Mouse (Mus musculus) right cerebral cortex, adult 2 months (tissue): Measurements from ENCODE around the gene Cbarp.

Experiments
- DNase-seq, 2 experiments: peaks; one replicate each; pipeline ENCODE4 v3.0.0; 2021 to 2022; ENCODE audit warnings: low spot score in 2 of 2

The Cbarp gene

DNA sequence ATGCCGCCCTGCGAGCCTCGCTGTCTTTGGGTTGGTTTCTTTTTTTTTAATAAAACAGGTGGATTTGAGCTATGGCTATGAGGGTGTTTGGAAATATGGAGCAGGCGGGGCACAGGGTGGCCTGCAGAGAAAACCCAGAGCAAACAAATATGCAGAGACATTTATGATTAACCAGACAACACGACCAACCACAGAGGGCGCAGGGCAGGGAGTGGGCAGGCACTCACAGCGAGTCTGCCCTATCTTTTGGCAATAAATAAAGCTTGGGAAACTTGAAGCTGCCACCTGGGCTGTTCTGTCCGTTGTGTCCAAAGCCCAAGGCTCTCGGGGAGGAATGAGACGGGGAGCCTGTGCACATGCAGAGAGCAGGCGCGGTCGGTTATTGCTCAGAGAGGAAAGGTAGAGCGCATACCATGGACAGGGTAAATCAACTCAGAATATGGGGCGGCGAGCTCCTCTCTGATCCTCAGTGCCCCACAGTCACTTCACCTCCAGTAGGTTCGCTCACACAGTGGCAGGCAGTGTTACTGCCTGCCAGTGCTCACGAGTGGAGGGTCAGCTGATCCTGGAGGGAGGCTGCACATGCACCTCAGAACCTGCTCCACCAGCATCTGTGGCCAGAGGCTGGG lies 10.1 kb downstream of the Cbarp start:
- DNase-seq: no peak

DNA sequence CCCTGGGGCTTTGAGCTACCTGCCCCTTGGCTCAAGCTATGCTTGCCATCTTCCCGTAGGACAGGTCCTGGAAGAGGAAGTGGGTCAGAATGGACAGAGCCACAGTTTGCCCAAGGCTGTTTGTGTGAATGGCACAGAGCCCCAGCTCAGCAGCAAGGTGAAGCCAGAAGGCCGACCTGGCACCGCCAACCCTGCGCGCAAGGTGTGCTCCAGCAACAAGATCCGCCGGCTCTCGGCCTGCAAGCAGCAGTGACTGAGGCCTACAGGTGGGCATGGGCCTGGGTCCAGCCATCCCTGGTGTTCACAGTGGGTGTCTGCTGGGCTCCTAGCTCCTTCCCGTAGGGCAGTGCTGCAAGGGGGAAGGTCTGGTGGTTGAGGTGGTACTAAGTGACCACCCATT lies 10.8 kb downstream of the Cbarp start:
- no peak for DNase-seq

GRCm38 (mm10) chr10:80127920-80128319 lies 12.7 kb downstream of the Cbarp start:
- no peak for DNase-seq

DNA sequence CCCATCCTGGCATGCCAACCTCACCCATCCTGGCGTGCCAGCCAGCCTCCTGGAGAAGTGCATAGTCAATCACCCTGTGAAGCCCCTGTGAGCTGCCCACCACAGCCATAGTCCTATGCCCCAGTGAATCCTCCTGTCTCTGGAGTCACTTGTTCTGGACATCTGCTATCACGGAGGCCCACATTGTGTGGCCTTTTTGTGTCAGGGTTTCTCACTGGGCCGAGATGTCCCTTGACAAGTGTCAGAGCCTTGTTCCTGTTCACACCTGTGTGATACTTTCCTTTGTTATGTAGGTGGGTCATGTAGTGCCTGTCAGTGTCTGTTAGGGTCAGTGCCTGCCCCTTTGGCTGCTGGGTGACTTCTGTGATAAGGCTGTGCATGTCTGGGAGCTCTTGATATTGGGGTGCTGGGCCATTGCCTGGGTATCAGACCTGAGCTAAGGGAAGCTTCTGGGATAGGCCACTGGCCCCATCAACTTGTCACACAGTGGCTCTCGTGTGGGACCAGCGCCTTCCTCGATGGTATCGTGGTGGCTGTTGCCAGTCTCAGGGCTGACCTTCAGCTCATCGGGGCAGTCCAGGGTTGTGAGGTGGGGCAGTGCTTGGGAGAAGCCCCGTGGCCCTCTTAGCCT lies 16.6 kb downstream of the Cbarp start:
- no peak for DNase-seq

DNA sequence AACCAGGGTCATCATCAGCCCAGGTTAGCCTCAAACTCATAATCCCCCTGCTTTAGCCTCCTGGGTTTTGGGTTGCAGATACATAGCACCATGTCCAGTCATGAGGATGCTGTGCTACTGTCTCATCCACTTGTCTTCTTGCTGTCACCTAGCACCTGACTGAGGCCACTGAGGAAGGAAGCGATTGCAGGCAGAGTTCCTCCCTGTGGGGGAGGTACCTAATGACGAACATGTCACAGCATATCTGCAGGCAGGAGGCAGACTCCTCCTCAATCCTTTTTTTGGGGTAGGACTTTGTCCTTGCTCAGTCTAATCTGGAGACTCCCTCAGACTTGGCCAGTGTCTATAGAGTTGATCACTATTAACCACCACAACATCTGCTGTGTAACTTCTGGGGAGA lies 19.0 kb downstream of the Cbarp start:
- DNase-seq: no peak

DNA sequence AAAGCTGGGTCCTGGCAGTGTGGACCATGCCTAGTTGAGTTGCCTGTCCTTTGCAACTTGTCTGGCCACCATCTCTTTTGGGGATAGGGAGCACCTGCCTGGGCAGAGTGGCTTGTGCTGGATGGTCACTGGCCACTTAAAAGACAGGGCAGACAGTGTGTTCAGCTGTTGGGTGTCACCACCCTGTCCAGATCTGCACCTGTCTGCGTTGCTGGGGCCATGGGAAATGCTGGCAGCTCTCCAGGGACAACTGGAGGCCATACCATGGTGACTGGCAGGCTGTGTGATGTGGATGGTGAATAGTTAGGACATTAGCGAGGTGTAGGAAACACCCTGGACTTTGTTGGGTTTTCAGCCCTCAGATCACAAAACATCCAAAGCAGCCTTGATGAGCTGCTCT lies 20.5 kb downstream of the Cbarp start:
- no peak for DNase-seq

DNA sequence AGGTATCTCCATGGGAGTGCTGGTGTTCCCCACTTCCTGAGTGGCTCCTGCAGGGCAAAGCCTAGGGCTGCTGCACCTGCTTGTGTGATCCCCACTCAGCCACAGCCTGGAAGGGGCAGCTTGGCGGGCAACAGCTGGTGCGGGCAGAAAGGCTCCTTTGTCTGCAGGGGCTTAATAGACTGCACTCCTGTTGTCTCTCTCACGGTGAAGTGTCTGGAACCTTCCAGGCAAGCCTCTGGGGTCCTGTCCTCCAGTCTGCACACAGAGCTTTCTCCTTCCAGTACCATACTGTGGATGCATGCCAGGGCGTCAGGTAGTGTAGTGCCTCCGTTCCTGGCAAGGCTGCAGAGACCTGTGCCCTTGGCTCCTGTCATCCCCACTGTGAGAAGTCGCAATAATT lies 22.1 kb downstream of the Cbarp start:
- no peak for DNase-seq

DNA sequence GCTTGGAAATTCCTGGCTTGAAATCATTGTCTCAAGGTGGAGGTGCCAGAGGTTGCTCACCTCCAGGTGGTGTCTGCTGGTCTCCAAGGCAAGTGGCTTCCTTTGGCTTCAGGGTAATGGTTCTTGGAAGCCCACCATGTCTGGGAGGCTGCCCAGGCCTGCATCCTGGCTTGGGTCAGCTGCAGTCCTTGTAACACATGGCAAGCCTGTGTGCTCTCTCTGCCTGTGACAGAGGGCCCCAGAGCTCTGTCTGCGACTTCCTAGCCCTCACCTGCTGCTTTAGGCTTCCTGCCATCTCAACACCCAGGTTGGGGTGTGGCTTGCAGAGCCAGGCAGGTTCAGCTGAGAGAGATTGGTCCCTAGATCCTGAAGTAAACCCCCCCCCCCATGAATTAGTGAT lies 22.9 kb downstream of the Cbarp start:
- no peak for DNase-seq

- DNase-seq: no peak
Observed at GRCm38 (mm10) chr10:80116927-80117691, 23.5 kb downstream of the Cbarp start.

GRCm38 (mm10) chr10:80116563-80116926 lies 24.1 kb downstream of the Cbarp start:
- DNase-seq: no peak

GRCm38 (mm10) chr10:80115944-80116335 lies 24.7 kb downstream of the Cbarp start:
- no peak for DNase-seq

GRCm38 (mm10) chr10:80115290-80115943 lies 25.2 kb downstream of the Cbarp start, which contains the start of gene Stk11:
TSS of gene Stk11 (plus strand) at chr10:80115803.
- DNase-seq: peak; percentile 100

DNA sequence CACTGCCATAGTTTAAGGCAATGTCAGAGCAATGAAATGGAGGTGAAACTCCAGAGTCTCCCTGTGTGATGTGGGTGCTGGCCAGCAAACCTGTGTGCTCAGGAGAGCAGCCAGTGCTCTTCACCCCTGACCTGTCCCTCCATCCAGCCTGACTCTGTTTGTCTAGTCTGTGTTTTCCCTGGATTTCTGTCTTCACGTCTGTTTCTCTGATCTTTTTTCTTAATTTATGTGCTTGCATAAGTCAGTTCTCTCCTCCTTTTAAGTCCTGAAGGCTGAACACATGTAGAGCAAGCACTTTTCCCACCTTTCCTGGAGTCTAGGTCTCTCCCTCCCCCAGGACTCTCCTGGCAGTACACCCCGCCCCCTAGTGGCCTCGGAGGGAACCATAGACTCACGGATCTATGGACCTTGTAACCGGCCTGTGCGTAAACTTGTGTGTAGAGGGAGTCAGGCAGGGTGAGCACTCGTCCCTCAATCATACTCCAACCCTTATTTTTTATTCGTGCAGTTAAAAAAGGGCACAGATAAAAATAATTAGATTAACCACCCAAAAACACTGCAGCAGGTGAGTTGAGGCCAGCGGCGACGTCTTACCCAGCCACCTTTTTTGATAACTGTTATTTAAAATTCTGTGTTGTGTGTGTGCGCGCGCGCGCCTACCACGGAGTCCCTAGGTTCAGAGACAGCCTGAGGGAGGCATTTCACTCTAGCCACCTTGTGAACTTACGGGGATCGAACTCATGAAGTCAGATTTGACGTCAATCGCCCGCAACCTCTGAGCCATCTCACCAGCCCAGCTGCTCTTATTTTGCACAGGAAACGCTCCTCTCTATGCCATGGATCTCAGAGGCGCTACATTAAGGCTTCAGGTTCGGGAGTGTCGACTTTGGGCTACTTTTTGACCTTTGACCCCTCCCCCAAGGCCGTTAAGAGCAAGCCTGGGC lies 26.0 kb downstream of the Cbarp start:
- DNase-seq: peak; percentile 91 to 92

- no peak for DNase-seq
Observed at GRCm38 (mm10) chr10:80107678-80108077, 33.0 kb downstream of the Cbarp start.

- DNase-seq: no peak
Observed at GRCm38 (mm10) chr10:80105926-80106325, 34.7 kb downstream of the Cbarp start.

- DNase-seq: no peak
Observed at GRCm38 (mm10) chr10:80105460-80105859, 35.2 kb downstream of the Cbarp start, which contains the start of gene Sbno2. TSS of gene Sbno2 (minus strand) at chr10:80105571.

DNA sequence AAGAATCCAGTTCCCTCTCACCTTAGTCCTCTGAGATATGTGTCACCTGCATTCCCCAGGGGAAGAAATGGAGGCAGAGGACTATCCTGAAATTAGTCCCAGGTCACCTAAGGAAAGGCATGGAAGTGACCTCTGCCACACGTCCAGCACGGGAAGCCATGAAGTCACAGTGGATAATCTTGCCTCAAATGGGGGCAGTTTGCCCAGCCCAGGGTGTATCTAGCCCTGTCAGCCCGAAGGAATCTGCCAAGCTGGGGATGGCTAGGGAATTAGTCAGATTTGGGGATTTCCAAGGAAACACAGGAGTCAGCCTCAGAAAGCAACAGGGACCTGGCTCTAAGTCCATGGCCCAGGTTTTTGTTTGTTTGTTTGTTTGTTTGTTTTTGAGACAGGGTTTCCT lies 36.5 kb downstream of the Cbarp start:
- no peak for DNase-seq

DNA sequence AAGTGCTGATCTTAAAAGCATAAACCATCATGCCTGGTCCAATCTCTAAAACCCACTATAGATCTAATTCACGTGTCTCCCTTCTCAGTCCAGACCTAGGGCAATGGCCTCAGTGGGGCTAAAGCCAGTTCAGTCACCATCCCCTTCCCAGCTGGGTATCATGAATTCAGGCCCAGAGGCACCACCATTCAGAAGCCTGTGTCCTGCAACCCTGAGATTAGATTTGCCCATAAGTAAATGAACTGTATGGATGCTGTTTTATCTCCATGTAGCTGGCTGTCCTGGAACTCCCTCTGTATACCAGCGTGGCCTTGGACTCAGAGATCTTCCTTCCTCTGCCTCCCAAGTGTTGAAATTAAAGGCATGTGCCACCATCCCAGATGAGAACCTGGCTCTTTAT lies 37.6 kb downstream of the Cbarp start:
- DNase-seq: no peak

- DNase-seq: peak; percentile 76 to 83
Observed at GRCm38 (mm10) chr10:80102216-80102915, 38.3 kb downstream of the Cbarp start.

DNA sequence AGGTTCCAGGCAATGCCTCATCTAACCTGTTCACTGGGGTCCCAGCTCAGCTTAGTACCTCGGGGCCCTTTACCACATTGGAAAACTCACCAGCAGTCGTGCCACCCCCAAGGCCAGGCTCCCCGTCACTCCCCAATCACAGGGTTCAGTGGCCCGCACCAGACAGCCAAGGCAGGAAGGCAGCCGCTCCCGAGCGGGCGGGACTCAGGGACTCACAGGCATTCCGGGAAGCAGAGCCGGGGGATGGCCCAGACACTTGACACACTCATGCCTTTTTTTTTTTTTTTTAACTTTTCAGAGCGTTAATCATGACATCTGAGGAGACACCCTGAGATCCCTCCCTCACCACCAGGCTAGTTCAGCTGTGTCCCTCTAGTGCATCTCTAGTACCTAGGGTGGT lies 39.7 kb downstream of the Cbarp start:
- no peak for DNase-seq

DNA sequence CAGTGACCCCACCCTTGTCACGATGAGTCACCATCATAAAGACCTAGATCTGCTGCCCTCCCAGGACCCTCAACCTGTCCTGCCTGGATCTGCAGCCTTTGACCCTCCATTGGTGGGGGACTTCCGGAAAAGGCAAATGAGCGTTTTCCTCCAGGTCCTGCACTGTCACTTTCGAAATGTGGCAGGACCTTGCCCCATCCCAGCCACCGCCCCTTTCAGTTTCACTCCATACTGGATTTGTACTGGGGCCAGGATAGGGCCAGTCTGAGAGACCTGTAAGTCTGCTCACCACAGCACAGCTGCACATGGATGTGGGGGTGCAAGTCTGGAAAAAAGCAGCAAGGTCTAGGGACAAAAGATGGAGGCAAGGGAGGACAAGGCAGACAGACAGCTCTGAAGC lies 42.0 kb downstream of the Cbarp start:
- DNase-seq: no peak
